Mouse (Mus musculus): ENCODE measurements around the gene Pcmt1. TPM values are rescaled to one million over a fixed set of nuclear protein-coding genes. Genes with fewer than 3 reads are reported as not detected.

The Pcmt1 gene
- total and polyA plus RNA-seq, 2 experiments from 2014 or later = 92.3 to 165 TPM

DNA sequence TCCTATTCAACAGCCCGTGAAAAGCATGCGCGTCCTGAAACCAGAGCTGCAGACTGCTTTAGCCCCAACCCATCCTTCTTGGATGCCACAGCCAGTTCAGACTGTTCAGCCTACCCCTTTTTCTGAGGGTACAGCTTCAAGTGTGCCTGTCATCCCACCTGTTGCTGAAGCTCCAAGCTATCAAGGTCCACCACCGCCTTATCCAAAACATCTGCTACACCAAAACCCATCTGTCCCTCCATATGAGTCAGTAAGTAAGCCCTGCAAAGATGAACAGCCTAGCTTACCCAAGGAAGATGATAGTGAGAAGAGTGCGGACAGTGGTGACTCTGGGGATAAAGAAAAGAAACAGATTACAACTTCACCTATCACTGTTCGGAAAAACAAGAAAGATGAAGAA lies 21.6 kb upstream of the Pcmt1 start:
- H3K36me3 ChIP-seq (ENCODE audit: insufficient read depth) = peaks cover 76% of the 10 kb centered on the region
- no peak for ATAC-seq
- 95% methylated on average over 6 of the region's 6 CpGs for WGBS

DNA sequence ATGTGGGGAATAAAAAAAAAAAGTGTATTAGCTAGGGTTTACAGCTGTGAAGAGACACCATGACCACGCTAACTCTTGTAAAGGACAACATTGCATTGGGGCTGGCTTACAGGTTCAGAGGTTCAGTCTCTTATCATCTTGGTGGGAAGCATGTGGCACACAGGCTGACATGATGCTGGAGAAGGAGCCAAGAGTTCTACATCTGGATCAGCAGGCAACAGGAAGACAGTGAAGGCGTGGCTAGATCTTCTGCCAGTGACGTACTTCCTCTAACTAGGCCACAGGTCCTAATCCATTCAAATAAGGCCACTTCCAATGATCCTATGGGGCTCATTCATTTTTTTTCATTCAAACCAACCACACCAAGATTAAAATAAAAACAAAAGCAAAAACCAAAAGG lies 19.2 kb upstream of the Pcmt1 start:
- H3K9me3 ChIP-seq (ENCODE audit: low read length) = no peaks in the 10 kb centered on the region
- no peak for TF ChIP-seq CTCF (IDR thresholded peaks at IDR 0.05; ENCODE audit: low read depth)
- H3K36me3 ChIP-seq (ENCODE audit: insufficient read depth) = peaks cover 75% of the 10 kb centered on the region
- H3K27me3 ChIP-seq (ENCODE audit: insufficient read depth, low read length) = no peaks in the 10 kb centered on the region
- 93% methylated on average over 3 of the region's 3 CpGs for WGBS
- no peak overlapping the region for H3K27ac ChIP-seq (ENCODE audit: low read depth, low read length)
- DNase-seq (no peak), ATAC-seq (no peak)
- H3K4me2 ChIP-seq (ENCODE audit: low read depth) = no peak overlapping the region
- no peak overlapping the region for H3K4me3 ChIP-seq (ENCODE audit: low read depth, low read length)
- no peak overlapping the region for H3K9ac ChIP-seq
- H3K4me1 ChIP-seq (ENCODE audit: insufficient read depth) = no peaks in the 10 kb centered on the region

More for the DNA sequence above, 21.6 kb upstream of the Pcmt1 start:
- Histone ChIP-seq H3K4me1 (ENCODE audit: insufficient read depth) (no peaks in the 10 kb centered on the region), H3K9ac (no peak overlapping the region), H3K27me3 (ENCODE audit: insufficient read depth, low read length) (no peaks in the 10 kb centered on the region), H3K4me2 (ENCODE audit: low read depth) (no peak overlapping the region), H3K4me3 (ENCODE audit: low read depth, low read length) (no peak overlapping the region), H3K27ac (ENCODE audit: low read depth, low read length) (no peak overlapping the region), H3K9me3 (ENCODE audit: low read length) (no peaks in the 10 kb centered on the region)
- no peak for DNase-seq
- TF ChIP-seq CTCF (IDR thresholded peaks at IDR 0.05; ENCODE audit: low read depth) = no peak

DNA sequence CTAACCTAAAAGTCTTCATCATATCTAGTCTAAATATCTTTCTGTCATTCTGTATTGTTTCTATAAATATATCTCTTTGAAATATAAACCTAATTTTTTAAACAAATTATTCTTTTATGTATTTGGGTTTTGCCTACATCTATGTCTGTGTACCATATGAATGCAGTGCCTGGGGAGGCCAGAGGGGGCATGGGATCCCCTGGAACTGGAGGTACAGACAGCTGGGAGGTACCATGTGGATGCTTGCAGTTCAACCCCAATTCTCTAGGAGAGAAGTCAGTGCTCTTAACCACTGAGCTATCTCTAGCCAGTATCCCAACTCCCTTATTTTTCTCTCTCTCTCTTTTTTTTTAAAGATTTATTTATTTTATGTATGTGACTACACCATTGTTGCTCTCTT lies 14.3 kb upstream of the Pcmt1 start:
- no peak overlapping the region for H3K27ac ChIP-seq (ENCODE audit: low read depth, low read length)
- no peaks in the 10 kb centered on the region for H3K9me3 ChIP-seq (ENCODE audit: low read length)
- peaks cover 57% of the 10 kb centered on the region for H3K36me3 ChIP-seq (ENCODE audit: insufficient read depth)
- H3K27me3 ChIP-seq (ENCODE audit: insufficient read depth, low read length) = no peaks in the 10 kb centered on the region
- no peak overlapping the region for H3K9ac ChIP-seq
- H3K4me2 ChIP-seq (ENCODE audit: low read depth) = no peak overlapping the region
- DNase-seq (no peak), ATAC-seq (no peak)
- H3K4me1 ChIP-seq (ENCODE audit: insufficient read depth) = no peaks in the 10 kb centered on the region
- TF ChIP-seq CTCF (IDR thresholded peaks at IDR 0.05; ENCODE audit: low read depth) = no peak
- no peak overlapping the region for H3K4me3 ChIP-seq (ENCODE audit: low read depth, low read length)

DNA sequence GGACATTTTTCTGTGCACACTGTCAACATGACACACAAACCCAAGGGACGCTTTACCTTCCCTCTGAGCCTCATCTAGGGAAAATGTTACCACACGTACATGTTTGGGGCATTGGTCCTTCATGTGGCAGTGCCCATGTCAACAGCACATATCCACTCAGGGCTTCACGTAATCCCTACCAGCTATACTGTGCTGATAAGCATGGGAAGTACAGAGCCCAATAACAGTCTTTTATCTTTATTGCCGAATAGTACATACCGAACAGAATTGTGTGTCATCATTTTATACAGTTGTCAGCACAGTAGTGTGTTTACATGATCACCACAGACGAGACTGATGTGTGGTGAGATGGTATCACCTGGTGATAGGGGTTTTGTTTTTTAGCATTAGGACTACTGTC lies 6.0 kb upstream of the Pcmt1 start:
- WGBS = 95% methylated on average over 6 of the region's 6 CpGs
- H3K27me3 ChIP-seq (ENCODE audit: insufficient read depth, low read length) = no peaks in the 10 kb centered on the region
- 0 out of 2 replicates have a peak, but pooled peaks cover 12% of the 10 kb centered on the region for H3K4me1 ChIP-seq (ENCODE audit: insufficient read depth)
- no peak overlapping the region for H3K9ac ChIP-seq
- H3K4me3 ChIP-seq (ENCODE audit: low read depth, low read length) = no peak overlapping the region
- no peak overlapping the region for H3K4me2 ChIP-seq (ENCODE audit: low read depth)
- no peak for TF ChIP-seq CTCF (IDR thresholded peaks at IDR 0.05; ENCODE audit: low read depth)
- DNase-seq = no peak
- no peak overlapping the region for H3K27ac ChIP-seq (ENCODE audit: low read depth, low read length)
- H3K36me3 ChIP-seq (ENCODE audit: insufficient read depth) = no peaks in the 10 kb centered on the region
- no peaks in the 10 kb centered on the region for H3K9me3 ChIP-seq (ENCODE audit: low read length)
- ATAC-seq = no peak

DNA sequence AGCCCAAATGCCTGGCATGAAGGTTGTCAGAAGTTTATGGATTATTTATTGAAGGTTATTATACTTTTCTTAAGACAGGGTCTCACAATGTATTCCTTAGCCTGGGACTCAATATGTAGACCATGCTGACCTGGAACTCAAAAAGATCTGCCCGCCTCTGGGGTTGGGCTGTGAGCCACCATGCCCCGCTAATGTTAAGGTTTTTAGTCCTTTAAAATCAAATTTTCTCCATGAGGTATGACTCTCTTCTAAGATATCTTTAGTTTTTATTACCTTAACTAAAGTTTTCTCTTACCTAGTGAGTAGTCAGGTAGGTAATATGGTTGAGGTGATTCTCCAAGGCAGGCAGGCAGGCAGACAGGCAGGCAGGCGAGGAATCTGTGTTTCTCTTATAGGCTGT lies 1.3 kb upstream of the Pcmt1 start:
- no peak for TF ChIP-seq CTCF (IDR thresholded peaks at IDR 0.05; ENCODE audit: low read depth)
- Histone ChIP-seq H3K27me3 (ENCODE audit: insufficient read depth, low read length) (no peaks in the 10 kb centered on the region), H3K9me3 (ENCODE audit: low read length) (no peaks in the 10 kb centered on the region), H3K4me2 (ENCODE audit: low read depth) (peak overlapping the region; percentile 76), H3K27ac (ENCODE audit: low read depth, low read length) (no peak overlapping the region), H3K36me3 (ENCODE audit: insufficient read depth) (0 out of 2 replicates have a peak, but pooled peaks cover 8% of the 10 kb centered on the region), H3K9ac (peak overlapping the region; percentile 98; the same call in 1 of the 2 replicates), H3K4me1 (ENCODE audit: insufficient read depth) (peaks cover 25% of the 10 kb centered on the region), H3K4me3 (ENCODE audit: low read depth, low read length) (peak overlapping the region; percentile 99)
- DNase-seq (no peak), ATAC-seq (no peak)
- 60% methylated on average over 3 of the region's 3 CpGs for WGBS

DNA sequence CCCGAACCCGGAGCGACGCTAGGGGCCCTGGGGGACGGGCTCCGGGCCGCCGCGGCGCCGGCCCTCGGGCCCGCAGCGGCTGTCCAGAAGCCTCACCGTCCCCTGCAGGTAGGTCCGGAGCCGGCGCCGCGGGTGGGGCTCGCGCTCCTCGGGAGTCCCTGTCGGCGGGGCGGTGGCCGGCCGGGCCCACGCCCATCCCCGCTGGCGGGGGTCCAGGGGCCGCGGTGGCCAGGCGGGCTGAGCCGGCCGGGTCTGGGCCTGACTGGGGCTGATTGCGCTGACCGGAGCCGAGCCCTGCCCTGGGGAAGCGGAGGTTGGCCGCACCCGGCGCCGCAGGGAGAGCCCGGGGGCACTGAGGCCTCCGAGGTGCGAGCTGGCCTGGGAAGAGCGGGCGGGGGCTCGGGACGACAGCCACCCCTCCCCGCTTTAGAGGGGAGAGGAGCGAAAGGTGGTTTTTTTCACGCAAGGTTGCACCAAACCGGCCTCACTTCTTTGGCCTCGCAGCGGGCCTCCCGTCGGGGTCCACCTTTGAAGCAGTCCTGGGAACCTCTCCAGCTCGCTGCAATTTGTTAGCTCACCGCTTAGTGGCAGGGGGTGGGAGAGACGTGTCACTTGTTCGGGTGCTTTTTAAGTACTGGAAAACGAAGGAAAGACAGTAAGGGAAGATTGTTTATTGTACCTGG lies 548 bp upstream of the Pcmt1 start:
- DNase-seq = peak; percentile 82
- H3K4me1 ChIP-seq (ENCODE audit: insufficient read depth) = peaks cover 25% of the 10 kb centered on the region
- WGBS = 2% methylated on average over 55 of the region's 64 CpGs
- H3K27me3 ChIP-seq (ENCODE audit: insufficient read depth, low read length) = no peaks in the 10 kb centered on the region
- peak overlapping the region; percentile 76 for H3K4me2 ChIP-seq (ENCODE audit: low read depth)
- peak overlapping the region; percentile 99 for H3K4me3 ChIP-seq (ENCODE audit: low read depth, low read length)
- H3K9ac ChIP-seq = peak overlapping the region; percentile 98
- H3K9me3 ChIP-seq (ENCODE audit: low read length) = no peaks in the 10 kb centered on the region
- H3K36me3 ChIP-seq (ENCODE audit: insufficient read depth) = 0 out of 2 replicates have a peak, but pooled peaks cover 14% of the 10 kb centered on the region
- TF ChIP-seq CTCF (IDR thresholded peaks at IDR 0.05; ENCODE audit: low read depth) = peak; percentile 63
- peak overlapping the region; percentile 97 for H3K27ac ChIP-seq (ENCODE audit: low read depth, low read length)
- peak; percentile 77 for ATAC-seq

DNA sequence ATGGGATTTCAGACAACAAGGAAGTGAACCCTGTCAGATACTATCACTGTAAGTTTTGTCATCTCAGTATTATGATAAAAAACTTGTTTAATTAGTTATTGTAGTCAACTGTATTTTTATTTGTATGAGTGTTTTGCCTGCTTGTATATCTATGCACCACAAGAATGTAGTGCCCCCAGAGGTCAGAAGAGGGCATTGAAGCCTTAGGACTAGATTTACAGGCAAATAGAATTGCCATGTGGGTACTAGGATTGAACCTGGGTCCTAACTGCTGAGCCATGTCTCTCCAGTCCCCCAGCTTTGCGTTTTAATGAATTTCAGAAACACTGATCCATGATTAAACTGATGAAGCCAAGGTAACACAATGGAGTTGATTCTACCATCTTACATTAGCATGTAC lies 7.3 kb downstream of the Pcmt1 start:
- 64% methylated on average over 1 of the region's 1 CpGs for WGBS
- Histone ChIP-seq H3K27me3 (ENCODE audit: insufficient read depth, low read length) (no peaks in the 10 kb centered on the region), H3K4me3 (ENCODE audit: low read depth, low read length) (no peak overlapping the region), H3K4me2 (ENCODE audit: low read depth) (no peak overlapping the region), H3K27ac (ENCODE audit: low read depth, low read length) (no peak overlapping the region), H3K9me3 (ENCODE audit: low read length) (no peaks in the 10 kb centered on the region), H3K4me1 (ENCODE audit: insufficient read depth) (no peaks in the 10 kb centered on the region), H3K36me3 (ENCODE audit: insufficient read depth) (peaks cover 25% of the 10 kb centered on the region; the same call in 1 of the 2 replicates), H3K9ac (no peak overlapping the region)
- ATAC-seq (peak; percentile 73; the same call in 1 of the 2 replicates), DNase-seq (no peak)
- peak; percentile 53 for TF ChIP-seq CTCF (IDR thresholded peaks at IDR 0.05; ENCODE audit: low read depth)

All from forebrain, postnatal 0 days (tissue).